Mouse (Mus musculus): ENCODE measurements around the gene Foxn3. TPM values are rescaled to one million over a fixed set of nuclear protein-coding genes. Genes with fewer than 3 reads are reported as not detected.

The Foxn3 gene
- polyA plus RNA-seq, 1 experiment from 2014 or later: 86.3 TPM

DNA sequence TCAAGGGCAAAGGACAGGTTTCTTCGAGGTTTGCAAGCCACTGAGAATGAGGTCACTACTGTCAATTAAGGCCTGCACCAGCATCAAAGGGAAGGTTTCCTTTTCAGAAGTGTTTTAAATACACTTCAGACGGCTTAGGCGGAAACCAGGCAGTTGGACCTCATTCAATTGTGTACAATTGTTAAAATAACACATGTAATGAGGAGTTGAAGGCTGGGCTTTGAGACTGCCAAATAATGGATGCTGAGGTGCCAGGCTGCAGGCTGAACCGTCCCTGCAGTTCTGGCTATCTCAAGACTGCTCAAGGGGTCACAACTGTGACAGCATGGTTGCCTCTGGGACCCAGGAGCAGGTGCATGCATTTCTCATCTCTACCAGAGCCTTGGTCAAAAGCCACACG, 89.2 kb downstream of the Foxn3 start:
- H3K27me3 ChIP-seq (replicated peaks; ENCODE audit: control insufficient read depth, insufficient read depth, low read length): no peaks in the 10 kb centered on the region
- ATAC-seq (ENCODE audit: low read depth) (no peak), DNase-seq (ENCODE audit: low spot score) (peak; percentile 38)
- no peak overlapping the region for H3K27ac ChIP-seq (replicated peaks; ENCODE audit: low read depth, low read length)
- H3K9me3 ChIP-seq (ENCODE audit: control insufficient read depth, low read length): no peaks in the 10 kb centered on the region
- no peaks in the 10 kb centered on the region for H3K36me3 ChIP-seq (ENCODE audit: control insufficient read depth, insufficient read depth, low read length)
- no peak overlapping the region for H3K4me3 ChIP-seq (ENCODE audit: low read depth, low read length)
- 44% methylated on average over 5 of the region's 5 CpGs for WGBS
- H3K4me1 ChIP-seq (ENCODE audit: control insufficient read depth, insufficient read depth, low read length): no peaks in the 10 kb centered on the region
- H3K4me2 ChIP-seq (ENCODE audit: low read depth, low read length): no peak overlapping the region
- H3K9ac ChIP-seq (ENCODE audit: low read depth, low read length): no peak overlapping the region

- no peaks in the 10 kb centered on the region for H3K36me3 ChIP-seq (ENCODE audit: control insufficient read depth, insufficient read depth, low read length)
- no peak overlapping the region for H3K4me3 ChIP-seq (ENCODE audit: low read depth, low read length)
- no peak overlapping the region for H3K9ac ChIP-seq (ENCODE audit: low read depth, low read length)
- H3K4me2 ChIP-seq (ENCODE audit: low read depth, low read length): no peak overlapping the region
- H3K9me3 ChIP-seq (ENCODE audit: control insufficient read depth, low read length): no peaks in the 10 kb centered on the region
- DNase-seq (ENCODE audit: low spot score): no peak
- peaks cover 1% of the 10 kb centered on the region for H3K4me1 ChIP-seq (ENCODE audit: control insufficient read depth, insufficient read depth, low read length)
- 78% methylated on average over 10 of the region's 10 CpGs for WGBS
- H3K27ac ChIP-seq (replicated peaks; ENCODE audit: low read depth, low read length): no peak overlapping the region
- no peaks in the 10 kb centered on the region for H3K27me3 ChIP-seq (replicated peaks; ENCODE audit: control insufficient read depth, insufficient read depth, low read length)
- no peak for ATAC-seq (ENCODE audit: low read depth)
These were observed 89.8 kb downstream of the Foxn3 start for GRCm38 (mm10) chr12:99473406-99474133.

GRCm38 (mm10) chr12:99471431-99471830, 92.0 kb downstream of the Foxn3 start:
- H3K4me1 ChIP-seq (ENCODE audit: control insufficient read depth, insufficient read depth, low read length): peaks cover 13% of the 10 kb centered on the region
- no peaks in the 10 kb centered on the region for H3K9me3 ChIP-seq (ENCODE audit: control insufficient read depth, low read length)
- H3K4me3 ChIP-seq (ENCODE audit: low read depth, low read length): no peak overlapping the region
- no peak overlapping the region for H3K9ac ChIP-seq (ENCODE audit: low read depth, low read length)
- no peak overlapping the region for H3K27ac ChIP-seq (replicated peaks; ENCODE audit: low read depth, low read length)
- no peaks in the 10 kb centered on the region for H3K36me3 ChIP-seq (ENCODE audit: control insufficient read depth, insufficient read depth, low read length)
- H3K27me3 ChIP-seq (replicated peaks; ENCODE audit: control insufficient read depth, insufficient read depth, low read length): no peaks in the 10 kb centered on the region
- DNase-seq (ENCODE audit: low spot score) (no peak), ATAC-seq (ENCODE audit: low read depth) (no peak)
- 80% methylated on average over 7 of the region's 7 CpGs for WGBS
- no peak overlapping the region for H3K4me2 ChIP-seq (ENCODE audit: low read depth, low read length)

GRCm38 (mm10) chr12:99467884-99468311, 95.5 kb downstream of the Foxn3 start:
- DNase-seq (ENCODE audit: low spot score) (peak; percentile 89), ATAC-seq (ENCODE audit: low read depth) (peak; percentile 93)
- 0 out of 2 replicates have a peak overlapping the region, but pooled peaks have one; percentile 49 for H3K27ac ChIP-seq (replicated peaks; ENCODE audit: low read depth, low read length)

GRCm38 (mm10) chr12:99467256-99467883, 96.0 kb downstream of the Foxn3 start:
- H3K27ac ChIP-seq (replicated peaks; ENCODE audit: low read depth, low read length): 0 out of 2 replicates have a peak overlapping the region, but pooled peaks have one; percentile 15
- DNase-seq (ENCODE audit: low spot score): peak; percentile 70

More at GRCm38 (mm10) chr12:99467884-99468311, 95.5 kb downstream of the Foxn3 start:
- H3K36me3 ChIP-seq (ENCODE audit: control insufficient read depth, insufficient read depth, low read length): no peaks in the 10 kb centered on the region
- H3K9ac ChIP-seq (ENCODE audit: low read depth, low read length): no peak overlapping the region
- peaks cover 13% of the 10 kb centered on the region for H3K4me1 ChIP-seq (ENCODE audit: control insufficient read depth, insufficient read depth, low read length)
- H3K4me2 ChIP-seq (ENCODE audit: low read depth, low read length): peak overlapping the region; percentile 31; the same call in 1 of the 2 replicates
- H3K9me3 ChIP-seq (ENCODE audit: control insufficient read depth, low read length): no peaks in the 10 kb centered on the region
- no peak overlapping the region for H3K4me3 ChIP-seq (ENCODE audit: low read depth, low read length)
- no peaks in the 10 kb centered on the region for H3K27me3 ChIP-seq (replicated peaks; ENCODE audit: control insufficient read depth, insufficient read depth, low read length)
- WGBS: 42% methylated on average over 15 of the region's 15 CpGs

DNA sequence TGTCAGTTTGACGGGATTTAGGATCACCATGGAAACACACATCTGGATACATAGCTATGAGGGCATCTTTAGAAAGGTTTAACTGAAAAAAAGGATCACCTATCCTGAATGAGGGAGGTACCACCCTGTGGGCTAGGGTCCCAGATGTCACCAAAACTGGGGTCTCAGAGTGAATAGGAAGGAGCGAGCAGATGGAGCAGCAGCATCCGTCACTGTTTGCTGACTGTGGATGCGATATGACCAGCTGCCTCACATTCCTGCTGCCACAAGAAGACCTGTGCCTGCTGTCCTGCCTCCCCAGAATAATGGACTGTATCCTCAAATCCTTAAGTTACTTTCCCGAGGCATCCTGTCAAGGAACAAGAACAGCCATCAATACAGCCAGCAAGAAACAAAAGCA, 97.0 kb downstream of the Foxn3 start:
- Histone ChIP-seq H3K9ac (ENCODE audit: low read depth, low read length) (no peak overlapping the region), H3K27me3 (replicated peaks; ENCODE audit: control insufficient read depth, insufficient read depth, low read length) (no peaks in the 10 kb centered on the region), H3K36me3 (ENCODE audit: control insufficient read depth, insufficient read depth, low read length) (no peaks in the 10 kb centered on the region), H3K9me3 (ENCODE audit: control insufficient read depth, low read length) (no peaks in the 10 kb centered on the region), H3K4me2 (ENCODE audit: low read depth, low read length) (no peak overlapping the region), H3K4me3 (ENCODE audit: low read depth, low read length) (no peak overlapping the region), H3K4me1 (ENCODE audit: control insufficient read depth, insufficient read depth, low read length) (peaks cover 13% of the 10 kb centered on the region), H3K27ac (replicated peaks; ENCODE audit: low read depth, low read length) (no peak overlapping the region)
- ATAC-seq (ENCODE audit: low read depth) (no peak), DNase-seq (ENCODE audit: low spot score) (no peak)
- 81% methylated on average over 5 of the region's 5 CpGs for WGBS

More at GRCm38 (mm10) chr12:99467256-99467883, 96.0 kb downstream of the Foxn3 start:
- WGBS: 70% methylated on average over 12 of the region's 12 CpGs
- Histone ChIP-seq H3K9me3 (ENCODE audit: control insufficient read depth, low read length) (no peaks in the 10 kb centered on the region), H3K4me1 (ENCODE audit: control insufficient read depth, insufficient read depth, low read length) (peaks cover 13% of the 10 kb centered on the region), H3K36me3 (ENCODE audit: control insufficient read depth, insufficient read depth, low read length) (no peaks in the 10 kb centered on the region), H3K4me3 (ENCODE audit: low read depth, low read length) (no peak overlapping the region), H3K27me3 (replicated peaks; ENCODE audit: control insufficient read depth, insufficient read depth, low read length) (no peaks in the 10 kb centered on the region), H3K4me2 (ENCODE audit: low read depth, low read length) (peak overlapping the region; percentile 31; the same call in 1 of the 2 replicates), H3K9ac (ENCODE audit: low read depth, low read length) (no peak overlapping the region)
- no peak for ATAC-seq (ENCODE audit: low read depth)

DNA sequence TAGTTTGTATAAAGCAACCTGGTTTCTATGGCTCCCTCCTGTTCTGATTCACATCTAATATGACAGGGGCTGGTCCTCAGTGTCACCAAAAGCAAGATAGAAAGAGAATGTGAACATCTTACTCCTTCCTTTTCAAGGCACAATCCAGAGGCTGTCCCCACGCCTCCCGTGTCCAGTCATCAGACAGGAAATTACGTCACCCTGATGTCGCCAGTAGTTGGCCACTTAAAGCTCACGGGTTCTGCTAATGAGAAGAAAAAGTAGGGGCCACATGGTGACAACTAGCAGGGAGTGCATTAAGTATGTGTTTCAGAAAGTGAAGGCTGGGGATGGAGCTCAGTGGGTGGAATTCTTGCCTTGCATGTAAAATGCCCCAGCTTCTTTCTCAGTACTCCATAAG, 99.1 kb downstream of the Foxn3 start:
- H3K36me3 ChIP-seq (ENCODE audit: control insufficient read depth, insufficient read depth, low read length): no peaks in the 10 kb centered on the region
- H3K27me3 ChIP-seq (replicated peaks; ENCODE audit: control insufficient read depth, insufficient read depth, low read length): no peaks in the 10 kb centered on the region
- no peaks in the 10 kb centered on the region for H3K9me3 ChIP-seq (ENCODE audit: control insufficient read depth, low read length)
- H3K4me2 ChIP-seq (ENCODE audit: low read depth, low read length): no peak overlapping the region
- DNase-seq (ENCODE audit: low spot score) (no peak), ATAC-seq (ENCODE audit: low read depth) (no peak)
- H3K4me3 ChIP-seq (ENCODE audit: low read depth, low read length): no peak overlapping the region
- H3K4me1 ChIP-seq (ENCODE audit: control insufficient read depth, insufficient read depth, low read length): peaks cover 13% of the 10 kb centered on the region
- H3K27ac ChIP-seq (replicated peaks; ENCODE audit: low read depth, low read length): no peak overlapping the region
- no peak overlapping the region for H3K9ac ChIP-seq (ENCODE audit: low read depth, low read length)
- 73% methylated on average over 5 of the region's 5 CpGs for WGBS

DNA sequence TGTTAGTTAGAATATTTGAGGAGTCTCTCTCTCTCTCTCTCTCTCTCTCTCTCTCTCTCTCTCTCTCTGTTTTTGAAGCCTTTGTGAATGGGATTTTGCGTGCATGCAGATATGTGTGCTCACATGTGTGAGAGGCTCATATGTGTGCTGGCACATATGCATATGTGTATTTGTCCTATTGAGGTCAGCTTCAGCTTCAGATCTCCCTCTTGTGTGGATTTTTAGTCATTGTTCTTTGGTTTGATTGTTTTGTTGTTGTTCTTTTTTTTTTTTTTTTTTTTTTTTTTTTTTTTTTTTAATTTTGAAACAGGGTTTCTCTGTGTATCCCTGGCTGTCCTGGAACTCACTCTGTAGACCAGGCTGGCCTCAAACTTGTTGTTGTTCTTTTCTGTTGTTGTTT, 100.5 kb downstream of the Foxn3 start:
- no peak for ATAC-seq (ENCODE audit: low read depth)
- Histone ChIP-seq H3K9ac (ENCODE audit: low read depth, low read length) (no peak overlapping the region), H3K4me3 (ENCODE audit: low read depth, low read length) (no peak overlapping the region), H3K27ac (replicated peaks; ENCODE audit: low read depth, low read length) (no peak overlapping the region), H3K27me3 (replicated peaks; ENCODE audit: control insufficient read depth, insufficient read depth, low read length) (no peaks in the 10 kb centered on the region), H3K36me3 (ENCODE audit: control insufficient read depth, insufficient read depth, low read length) (no peaks in the 10 kb centered on the region), H3K4me1 (ENCODE audit: control insufficient read depth, insufficient read depth, low read length) (peaks cover 6% of the 10 kb centered on the region), H3K4me2 (ENCODE audit: low read depth, low read length) (no peak overlapping the region), H3K9me3 (ENCODE audit: control insufficient read depth, low read length) (no peaks in the 10 kb centered on the region)
- 90% methylated on average over 1 of the region's 1 CpGs for WGBS
- no peak for DNase-seq (ENCODE audit: low spot score)

All from embryonic facial prominence, embryonic 14.5 days (tissue).